In genomic region chr3:58138726-58139585, GRCm38 (mm10) we compare ENCODE assay signal across 9 mouse cellular contexts.
DNase-seq lines count a peak whose midpoint lies in the region; ATAC-seq and TF ChIP-seq lines count a peak whose summit lies in the region.
"Had no signal": no experiment of that assay in that cellular context is flagged by ENCODE, and none has a peak within 500 bp of the region (broad histone marks: within the 10 kb centered on the region; RNA-seq: fewer than 3 reads in every experiment).

No protein-coding gene starts in this region.

- no peaks in the 10 kb centered on the region for H3K9me3 ChIP-seq in midbrain, embryonic 11.5 days (ENCODE audit: control insufficient read depth, low read length)
- H3K9me3 ChIP-seq in midbrain, embryonic 13.5 days: no peaks in the 10 kb centered on the region
- H3K9me3 ChIP-seq in lung, embryonic 14.5 days (ENCODE audit: low read depth, low read length): no peaks in the 10 kb centered on the region
- H3K9me3 ChIP-seq: midbrain, embryonic 12.5 days had no signal

- H3K9ac ChIP-seq in midbrain, embryonic 11.5 days (ENCODE audit: low read length): no peak overlapping the region
- H3K9ac ChIP-seq in midbrain, embryonic 13.5 days (replicated peaks): no peak overlapping the region
- no peak overlapping the region for H3K9ac ChIP-seq in lung, embryonic 14.5 days
- H3K9ac ChIP-seq: midbrain, embryonic 12.5 days had no signal

- TF ChIP-seq CTCF in lung, embryonic 14.5 days (IDR thresholded peaks at IDR 0.05; ENCODE audit: low read depth): peak; percentile 70

- no peak overlapping the region for H3K4me2 ChIP-seq in midbrain, embryonic 11.5 days
- H3K4me2 ChIP-seq in midbrain, embryonic 13.5 days (replicated peaks): no peak overlapping the region
- no peak overlapping the region for H3K4me2 ChIP-seq in lung, embryonic 14.5 days
- H3K4me2 ChIP-seq: midbrain, embryonic 12.5 days had no signal

- ATAC-seq in midbrain, embryonic 11.5 days (ENCODE audit: low FRiP score): no peak
- ATAC-seq in midbrain, embryonic 13.5 days: no peak
- no peak for ATAC-seq in lung, embryonic 14.5 days (ENCODE audit: insufficient read depth)

- no peaks in the 10 kb centered on the region for H3K4me1 ChIP-seq in midbrain, embryonic 11.5 days (ENCODE audit: control insufficient read depth, insufficient read depth, low read length)
- peaks cover 6% of the 10 kb centered on the region; the same call in 1 of the 2 replicates for H3K4me1 ChIP-seq in midbrain, embryonic 13.5 days (replicated peaks)
- no peaks in the 10 kb centered on the region for H3K4me1 ChIP-seq in lung, embryonic 14.5 days (ENCODE audit: insufficient read depth)
- H3K4me1 ChIP-seq: midbrain, embryonic 12.5 days had no signal

- H3K27ac ChIP-seq in midbrain, embryonic 11.5 days (ENCODE audit: low read depth, low read length): no peak overlapping the region
- no peak overlapping the region for H3K27ac ChIP-seq in midbrain, embryonic 13.5 days
- H3K27ac ChIP-seq in lung, embryonic 14.5 days (ENCODE audit: low read depth): no peak overlapping the region
- H3K27ac ChIP-seq: midbrain, embryonic 12.5 days had no signal

- peak; percentile 62 to 65 for DNase-seq in cerebellum, postnatal 10 days
- DNase-seq in cerebellum, adult 9-11 months: no peak
- peak; percentile 89 for DNase-seq in midbrain, embryonic 11.5 days (ENCODE audit: low spot score, missing footprints)
- peak; percentile 73 for DNase-seq in adrenal gland, postnatal 25 days
- DNase-seq in gastrocnemius, postnatal 4 days (ENCODE audit: low spot score in 2 of 2): peak; percentile 30 to 53
- DNase-seq in lung, embryonic 14.5 days: peak; percentile 61
- DNase-seq in urinary bladder, postnatal 36 days (ENCODE audit: low spot score in 2 of 2): peak; percentile 34 to 48

- H3K4me3 ChIP-seq in midbrain, embryonic 11.5 days (ENCODE audit: low read depth, low read length): no peak overlapping the region
- H3K4me3 ChIP-seq in midbrain, embryonic 13.5 days (replicated peaks): no peak overlapping the region
- H3K4me3 ChIP-seq in lung, embryonic 14.5 days (ENCODE audit: low read depth, low read length): no peak overlapping the region
- H3K4me3 ChIP-seq: midbrain, embryonic 12.5 days had no signal

- 75% methylated on average over 8 of the region's 8 CpGs for WGBS in midbrain, embryonic 11.5 days
- WGBS in midbrain, embryonic 13.5 days: 76% methylated on average over 8 of the region's 8 CpGs
- WGBS in lung, embryonic 14.5 days: 72% methylated on average over 8 of the region's 8 CpGs

- H3K27me3 ChIP-seq in midbrain, embryonic 11.5 days (ENCODE audit: control insufficient read depth, insufficient read depth, low read length): no peaks in the 10 kb centered on the region
- H3K27me3 ChIP-seq in midbrain, embryonic 13.5 days: no peaks in the 10 kb centered on the region
- H3K27me3 ChIP-seq in lung, embryonic 14.5 days (ENCODE audit: insufficient read depth, low read length): no peaks in the 10 kb centered on the region
- H3K27me3 ChIP-seq: midbrain, embryonic 12.5 days had no signal

- no peaks in the 10 kb centered on the region for H3K36me3 ChIP-seq in midbrain, embryonic 11.5 days (ENCODE audit: control insufficient read depth, insufficient read depth, low read length)
- no peaks in the 10 kb centered on the region for H3K36me3 ChIP-seq in midbrain, embryonic 13.5 days
- H3K36me3 ChIP-seq in lung, embryonic 14.5 days (ENCODE audit: insufficient read depth): no peaks in the 10 kb centered on the region
- H3K36me3 ChIP-seq: midbrain, embryonic 12.5 days had no signal
